Mouse (Mus musculus) forebrain, embryonic 15.5 days (tissue): Measurements from ENCODE around the gene Adrb1. TPM values are rescaled to one million over a fixed set of nuclear protein-coding genes. Genes with fewer than 3 reads are reported as not detected.
"Not testable (repeated sequence)": the region's sequence is repeated elsewhere in the genome, so short reads cannot be mapped to it uniquely, and the experiment has no call there.

Source experiments
- ATAC-seq: fragments of 200-750 bp; cut with Nextera tagmentation; replicated peaks from 2 replicates; pipeline ENCODE4 v1.8.0; 2017; ENCODE audit warnings: mild to moderate bottlenecking, moderate TSS enrichment, moderate library complexity
- H3K27ac ChIP-seq: fragments of 300-500 bp; sonication (generic); replicated peaks from 2 replicates; pipeline ENCODE4 v1.5.1; 2015; ENCODE audit warnings: mild to moderate bottlenecking, inconsistent platforms
- H3K27me3 ChIP-seq: fragments of 300-500 bp; sonication (generic); 2 replicates; pipeline ENCODE4 v1.6.1; 2015; ENCODE audit warnings: inconsistent platforms
- H3K36me3 ChIP-seq: fragments of 300-500 bp; sonication (generic); 2 replicates; pipeline ENCODE4 v1.6.1; 2015; ENCODE audit warnings: mild to moderate bottlenecking, inconsistent platforms
- H3K4me1 ChIP-seq: fragments of 300-500 bp; sonication (generic); 2 replicates; pipeline ENCODE4 v1.6.1; 2015; ENCODE audit warnings: inconsistent platforms
- H3K4me2 ChIP-seq: fragments of 300-500 bp; sonication (generic); replicated peaks from 2 replicates; pipeline ENCODE4 v1.6.1; 2015; ENCODE audit warnings: mild to moderate bottlenecking, inconsistent platforms
- H3K4me3 ChIP-seq: fragments of 300-500 bp; sonication (generic); 2 replicates; pipeline ENCODE4 v1.5.1; 2015; ENCODE audit warnings: mild to moderate bottlenecking, inconsistent platforms
- H3K9ac ChIP-seq: fragments of 300-500 bp; sonication (generic); replicated peaks from 2 replicates; pipeline ENCODE4 v1.6.1; 2015; ENCODE audit warnings: mild to moderate bottlenecking, inconsistent platforms
- H3K9me3 ChIP-seq: fragments of 300-500 bp; sonication (generic); 2 replicates; pipeline ENCODE4 v1.6.1; 2016; ENCODE audit warnings: inconsistent platforms
- WGBS: fragments of 180-500 bp; shearing (Covaris S2); methylation state at CpG from one replicate; pipeline ENCODE4 v1.1.7; 2015; ENCODE audit warnings: mixed read lengths; 5-methylcytosine and 5-hydroxymethylcytosine counted together
- polyA plus RNA-seq: library from polyadenylated mRNA; unstranded; fragments of >200 nt; fragmentation: Nextera tagmentation; extraction: Ambion mirVana; gene quantifications from 2 replicates; pipeline ENCODE4 v1.2.1, GENCODE M21; 2015

Adrb1 gene
- polyA plus RNA-seq, 1 experiment from 2014 or later = 1.6 TPM

DNA sequence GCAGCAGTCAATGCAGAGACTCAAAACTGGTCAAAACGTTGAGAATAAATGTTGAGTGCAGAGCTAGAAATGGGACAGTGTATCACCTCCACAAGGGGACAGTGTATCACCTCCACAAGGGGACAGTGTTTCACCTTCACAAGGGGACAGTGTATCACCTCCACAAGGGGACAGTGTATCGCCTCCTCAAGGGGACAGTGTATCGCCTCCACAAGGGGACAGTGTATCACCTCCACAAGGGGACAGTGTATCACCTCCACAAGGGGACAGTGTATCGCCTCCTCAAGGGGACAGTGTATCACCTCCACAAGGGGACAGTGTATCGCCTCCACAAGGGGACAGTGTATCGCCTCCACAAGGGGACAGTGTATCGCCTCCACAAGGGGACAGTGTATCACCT is 56.5 kb downstream of the Adrb1 start:
- not testable (repeated sequence) for H3K9me3 ChIP-seq, H3K4me2 ChIP-seq, H3K27ac ChIP-seq, H3K36me3 ChIP-seq, H3K9ac ChIP-seq, ATAC-seq, H3K4me3 ChIP-seq
- WGBS = 94% methylated on average over 7 of the region's 7 CpGs
- Histone ChIP-seq H3K27me3 (peaks cover 16% of the 10 kb centered on the region; the same call in 1 of the 2 replicates), H3K4me1 (peaks cover 28% of the 10 kb centered on the region)

Other genes with a start within 250 kb of the Adrb1 start
- 12.3 and 12.7 TPM in 2 replicates for gene Dclre1a, start 174.0 kb upstream of the Adrb1 start, polyA plus RNA-seq
- 11.2 and 12.7 TPM in 2 replicates for gene Nhlrc2, start 173.9 kb upstream of the Adrb1 start, polyA plus RNA-seq
- 26.4 and 27.6 TPM in 2 replicates for gene Ccdc186, start 100.0 kb downstream of the Adrb1 start, polyA plus RNA-seq
- gene Tdrd1, start 104.0 kb downstream of the Adrb1 start, polyA plus RNA-seq = 0.73 and 0.75 TPM in 2 replicates
- gene Vwa2, start 152.1 kb downstream of the Adrb1 start, polyA plus RNA-seq = 0.28 and 0.32 TPM in 2 replicates